Mouse (Mus musculus) E14TG2a.4 (cell line): ENCODE data around the gene Olfr54.

ENCODE experiments used
- CTCF ChIP-seq: conservative IDR thresholded peaks from 2 replicates; pipeline ENCODE4 v1.5.1; 2014; ENCODE audit warnings: low read length
- POU5F1 ChIP-seq: IDR thresholded peaks from 2 replicates; pipeline ENCODE4 v1.6.1; 2014; ENCODE audit warnings: low read length, borderline replicate concordance

DNA sequence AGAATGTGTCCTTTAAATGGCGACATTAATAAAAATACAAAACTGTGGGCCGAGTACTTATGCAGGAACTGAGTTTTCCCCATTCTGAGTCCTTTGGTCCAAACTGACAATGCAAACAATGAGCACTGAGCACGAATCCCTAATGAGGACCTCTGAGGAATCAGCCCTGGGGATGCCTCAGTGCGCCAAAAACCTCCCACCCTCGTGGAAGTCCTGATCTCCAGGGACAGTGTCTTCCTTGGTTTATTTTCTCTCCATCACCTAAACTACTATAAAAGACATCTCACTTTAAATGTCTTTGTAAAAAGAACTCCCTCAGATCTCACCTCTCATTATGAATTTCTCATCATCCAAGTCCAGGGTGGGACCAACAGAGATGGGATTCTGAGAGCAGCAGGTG lies 32.4 kb upstream of the Olfr54 start, which contains the start of gene Olfr1377:
- no peak for TF ChIP-seq CTCF
- no peak for TF ChIP-seq POU5F1
